Mouse (Mus musculus) kidney, postnatal 36 days (tissue): ENCODE measurements around the gene Hap1.
"Not testable (repeated sequence)": the region's sequence is repeated elsewhere in the genome, so short reads cannot be mapped to it uniquely, and the experiment has no call there.

Source experiments
- DNase-seq, 2 experiments: peaks; one replicate each; pipeline ENCODE4 v3.0.0; 2021 to 2022; ENCODE audit warnings: mixed read lengths in 2 of 2

Hap1 gene

GRCm38 (mm10) chr11:100389931-100390445 is 34.1 kb upstream of the Hap1 start:
- peak; percentile 78 to 84 for DNase-seq

GRCm38 (mm10) chr11:100388588-100388987 is 32.7 kb upstream of the Hap1 start:
- DNase-seq, result peak; percentile 88 to 90

GRCm38 (mm10) chr11:100387589-100388375 is 31.9 kb upstream of the Hap1 start:
- peak; percentile 72 to 76 for DNase-seq

GRCm38 (mm10) chr11:100387111-100387510 is 31.2 kb upstream of the Hap1 start:
- DNase-seq, result no peak

- DNase-seq, result peak; percentile 65 to 82
Observed at GRCm38 (mm10) chr11:100386586-100386985, 30.7 kb upstream of the Hap1 start.

GRCm38 (mm10) chr11:100385016-100385415 is 29.1 kb upstream of the Hap1 start:
- DNase-seq, result no peak

GRCm38 (mm10) chr11:100382682-100383081 is 26.8 kb upstream of the Hap1 start:
- DNase-seq, result no peak

- no peak for DNase-seq
Observed at GRCm38 (mm10) chr11:100379311-100379710, 23.4 kb upstream of the Hap1 start.

- DNase-seq, result no peak
Observed at GRCm38 (mm10) chr11:100378446-100378845, 22.5 kb upstream of the Hap1 start.

GRCm38 (mm10) chr11:100377989-100378388 is 22.1 kb upstream of the Hap1 start:
- no peak for DNase-seq

- peak in 1 of 2 experiments; percentile 62 for DNase-seq
Observed at GRCm38 (mm10) chr11:100376746-100377389, 20.9 kb upstream of the Hap1 start.

- no peak for DNase-seq
Observed at GRCm38 (mm10) chr11:100376005-100376404, 20.1 kb upstream of the Hap1 start.

- DNase-seq, result no peak
Observed at GRCm38 (mm10) chr11:100375127-100375526, 19.2 kb upstream of the Hap1 start.

GRCm38 (mm10) chr11:100371981-100372558 is 16.1 kb upstream of the Hap1 start:
- DNase-seq, result no peak

GRCm38 (mm10) chr11:100369822-100370221 is 13.9 kb upstream of the Hap1 start:
- no peak for DNase-seq

GRCm38 (mm10) chr11:100369145-100369544 is 13.2 kb upstream of the Hap1 start:
- DNase-seq, result no peak

- DNase-seq, result peak; percentile 77 to 87
Observed at GRCm38 (mm10) chr11:100362979-100363562, 7.1 kb upstream of the Hap1 start.

- peak; percentile 73 to 87 for DNase-seq
Observed at GRCm38 (mm10) chr11:100362209-100362978, 6.5 kb upstream of the Hap1 start.

GRCm38 (mm10) chr11:100361059-100361458 is 5.1 kb upstream of the Hap1 start:
- DNase-seq, result not testable (repeated sequence)

- no peak for DNase-seq
Observed at GRCm38 (mm10) chr11:100360175-100360574, 4.2 kb upstream of the Hap1 start.

GRCm38 (mm10) chr11:100357408-100357807 is 1.5 kb upstream of the Hap1 start:
- no peak for DNase-seq

- no peak for DNase-seq
Observed at GRCm38 (mm10) chr11:100356819-100357211, 887 bp upstream of the Hap1 start.
